ENCODE assay signal across 20 mouse cellular contexts in genomic region chr2:157988416-157989190, GRCm38 (mm10). TPM values are rescaled to one million over a fixed set of nuclear protein-coding genes. Genes with fewer than 3 reads are reported as not detected.
DNase-seq lines count a peak whose midpoint lies in the region; ATAC-seq lines count a peak whose summit lies in the region.
"Had no signal": no experiment of that assay in that cellular context is flagged by ENCODE, and none has a peak within 500 bp of the region (broad histone marks: within the 10 kb centered on the region; RNA-seq: fewer than 3 reads in every experiment).

No protein-coding gene starts in this region.

- peak overlapping the region; percentile 36; the same call in 1 of the 2 replicates for H3K27ac ChIP-seq in forebrain, embryonic 12.5 days
- no peak overlapping the region for H3K27ac ChIP-seq in forebrain, embryonic 11.5 days (ENCODE audit: low read depth, low read length)
- H3K27ac ChIP-seq in hindbrain, embryonic 15.5 days (replicated peaks): peak overlapping the region; percentile 41; the same call in 1 of the 2 replicates
- peak overlapping the region; percentile 1; the same call in 1 of the 2 replicates for H3K27ac ChIP-seq in midbrain, embryonic 12.5 days (replicated peaks)
- H3K27ac ChIP-seq: embryonic facial prominence, embryonic 12.5 days; gastrocnemius, adult 2 months; limb, embryonic 10.5 days; liver, embryonic 13.5 days; stomach, embryonic 15.5 days had no signal

- H3K4me2 ChIP-seq in forebrain, embryonic 12.5 days: no peak overlapping the region
- H3K4me2 ChIP-seq in forebrain, embryonic 11.5 days (ENCODE audit: low read depth, low read length, severe bottlenecking): no peak overlapping the region
- no peak overlapping the region for H3K4me2 ChIP-seq in hindbrain, embryonic 15.5 days
- H3K4me2 ChIP-seq in midbrain, embryonic 12.5 days (replicated peaks): no peak overlapping the region
- H3K4me2 ChIP-seq: embryonic facial prominence, embryonic 12.5 days; liver, embryonic 13.5 days; stomach, embryonic 15.5 days had no signal

- 74% methylated on average over 7 of the region's 7 CpGs for WGBS in forebrain, embryonic 12.5 days
- WGBS in forebrain, embryonic 11.5 days: 83% methylated on average over 7 of the region's 7 CpGs
- WGBS in hindbrain, embryonic 15.5 days: 43% methylated on average over 7 of the region's 7 CpGs
- 81% methylated on average over 7 of the region's 7 CpGs for WGBS in midbrain, embryonic 12.5 days

- H3K36me3 ChIP-seq in forebrain, embryonic 12.5 days (replicated peaks): peaks cover 32% of the 10 kb centered on the region
- H3K36me3 ChIP-seq in forebrain, embryonic 11.5 days (ENCODE audit: control insufficient read depth, insufficient read depth, low read length): no peaks in the 10 kb centered on the region; the same call in 1 of the 2 replicates
- 0 out of 2 replicates have a peak, but pooled peaks cover 2% of the 10 kb centered on the region for H3K36me3 ChIP-seq in hindbrain, embryonic 15.5 days
- peaks cover 19% of the 10 kb centered on the region; the same call in 1 of the 2 replicates for H3K36me3 ChIP-seq in midbrain, embryonic 12.5 days

- no peaks in the 10 kb centered on the region for H3K27me3 ChIP-seq in forebrain, embryonic 12.5 days
- no peaks in the 10 kb centered on the region for H3K27me3 ChIP-seq in forebrain, embryonic 11.5 days (ENCODE audit: control insufficient read depth, insufficient read depth, low read length)
- H3K27me3 ChIP-seq in hindbrain, embryonic 15.5 days: no peaks in the 10 kb centered on the region
- H3K27me3 ChIP-seq in midbrain, embryonic 12.5 days: no peaks in the 10 kb centered on the region
- H3K27me3 ChIP-seq: embryonic facial prominence, embryonic 12.5 days; liver, embryonic 13.5 days; stomach, embryonic 15.5 days had no signal

- no peak for DNase-seq in forebrain, embryonic 11.5 days (ENCODE audit: low spot score)
- DNase-seq in brain, adult 2 months (ENCODE audit: low read depth, low spot score): peak; percentile 31
- DNase-seq in thymus, postnatal 36 days: no peak
- no peak for DNase-seq in liver
- no peak for DNase-seq in layer of hippocampus, postnatal 10 days (ENCODE audit: low spot score in 2 of 2)
- DNase-seq: cerebellum, adult 11-12 months; gastrocnemius, adult 2 months; heart, adult 18-20 months; kidney, adult 11 months; kidney, postnatal 36 days; liver, embryonic 13.5 days; right cerebral cortex, adult 18-20 months had no signal

- H3K4me1 ChIP-seq in forebrain, embryonic 12.5 days: 0 out of 2 replicates have a peak, but pooled peaks cover 2% of the 10 kb centered on the region
- no peaks in the 10 kb centered on the region for H3K4me1 ChIP-seq in forebrain, embryonic 11.5 days (replicated peaks; ENCODE audit: control insufficient read depth, insufficient read depth, low read length)
- H3K4me1 ChIP-seq in hindbrain, embryonic 15.5 days (replicated peaks): peaks cover 40% of the 10 kb centered on the region
- H3K4me1 ChIP-seq in midbrain, embryonic 12.5 days: no peaks in the 10 kb centered on the region
- H3K4me1 ChIP-seq: embryonic facial prominence, embryonic 12.5 days; liver, embryonic 13.5 days; stomach, embryonic 15.5 days had no signal

- H3K9me3 ChIP-seq in forebrain, embryonic 12.5 days: no peaks in the 10 kb centered on the region
- no peaks in the 10 kb centered on the region for H3K9me3 ChIP-seq in forebrain, embryonic 11.5 days (ENCODE audit: control insufficient read depth, low read length)
- H3K9me3 ChIP-seq in hindbrain, embryonic 15.5 days: no peaks in the 10 kb centered on the region
- H3K9me3 ChIP-seq in midbrain, embryonic 12.5 days: no peaks in the 10 kb centered on the region
- H3K9me3 ChIP-seq: embryonic facial prominence, embryonic 12.5 days; limb, embryonic 10.5 days; liver, embryonic 13.5 days; stomach, embryonic 15.5 days had no signal

- ATAC-seq in forebrain, embryonic 12.5 days (ENCODE audit: low FRiP score): no peak
- no peak for ATAC-seq in forebrain, embryonic 11.5 days (replicated peaks; ENCODE audit: low FRiP score)
- no peak for ATAC-seq in hindbrain, embryonic 15.5 days (ENCODE audit: low FRiP score, low read depth)
- ATAC-seq in midbrain, embryonic 12.5 days (ENCODE audit: low FRiP score, low read depth): no peak
- ATAC-seq: activated CD4-positive, CD25-positive, alpha-beta regulatory T cell, adult 4 months; lung, postnatal 0 days had no signal

- H3K9ac ChIP-seq in forebrain, embryonic 12.5 days: no peak overlapping the region
- H3K9ac ChIP-seq in forebrain, embryonic 11.5 days (ENCODE audit: low read length): no peak overlapping the region
- H3K9ac ChIP-seq in hindbrain, embryonic 15.5 days: no peak overlapping the region
- H3K9ac ChIP-seq in midbrain, embryonic 12.5 days (replicated peaks): no peak overlapping the region
- H3K9ac ChIP-seq: embryonic facial prominence, embryonic 12.5 days; liver, embryonic 13.5 days; stomach, embryonic 15.5 days had no signal

- no peak overlapping the region for H3K4me3 ChIP-seq in forebrain, embryonic 12.5 days (replicated peaks)
- H3K4me3 ChIP-seq in forebrain, embryonic 11.5 days (ENCODE audit: low read depth, low read length): no peak overlapping the region
- H3K4me3 ChIP-seq in hindbrain, embryonic 15.5 days: no peak overlapping the region
- H3K4me3 ChIP-seq in midbrain, embryonic 12.5 days: no peak overlapping the region
- H3K4me3 ChIP-seq: embryonic facial prominence, embryonic 12.5 days; gastrocnemius, adult 2 months; limb, embryonic 10.5 days; liver, embryonic 13.5 days; stomach, embryonic 15.5 days had no signal

RNA-seq across cellular contexts. Expression of gene Tti1, which starts 39.6 kb away (rescaled TPM):
- 34.5 and 38.2 TPM in 2 replicates for polyA plus RNA-seq in forebrain, embryonic 12.5 days (2016; fragmentation: Nextera tagmentation; extraction: Ambion mirVana)
- polyA plus RNA-seq in forebrain, embryonic 11.5 days (2014; fragmentation: Nextera tagmentation; extraction: Ambion mirVana): 39.3 and 40.2 TPM in 2 replicates
- polyA plus RNA-seq in hindbrain, embryonic 15.5 days (2015; fragmentation: Nextera tagmentation; extraction: Ambion mirVana): 16.5 and 17.7 TPM in 2 replicates
- polyA plus RNA-seq in midbrain, embryonic 12.5 days (2016; fragmentation: Nextera tagmentation; extraction: Ambion mirVana): 29.3 and 31.5 TPM in 2 replicates
- total RNA-seq in layer of hippocampus, postnatal 10 days (2021): 10 to 100 TPM; 15.3 to 19.0 TPM

RNA-seq across cellular contexts. Expression of gene Rprd1b, which starts 39.7 kb away (rescaled TPM):
- polyA plus RNA-seq in forebrain, embryonic 12.5 days (2016; fragmentation: Nextera tagmentation; extraction: Ambion mirVana): 61.1 and 66.3 TPM in 2 replicates
- 63.8 and 65.6 TPM in 2 replicates for polyA plus RNA-seq in forebrain, embryonic 11.5 days (2014; fragmentation: Nextera tagmentation; extraction: Ambion mirVana)
- 31.9 and 32.3 TPM in 2 replicates for polyA plus RNA-seq in hindbrain, embryonic 15.5 days (2015; fragmentation: Nextera tagmentation; extraction: Ambion mirVana)
- polyA plus RNA-seq in midbrain, embryonic 12.5 days (2016; fragmentation: Nextera tagmentation; extraction: Ambion mirVana): 57.9 and 61.6 TPM in 2 replicates
- total RNA-seq in layer of hippocampus, postnatal 10 days (2021): 10 to 100 TPM; 34.0 to 36.6 TPM
